Mouse (Mus musculus) ZHBTc4 (cell line): ENCODE results near the gene Zfp207.

Experiments
- DNase-seq: peaks from one replicate; pipeline ENCODE4 v3.0.0-alpha.2; 2011; ENCODE audit warnings: low read depth, low spot score

Gene Zfp207

GRCm38 (mm10) chr11:80410377-80410776 is 27.3 kb downstream of the Zfp207 start:
- no peak for DNase-seq

DNA sequence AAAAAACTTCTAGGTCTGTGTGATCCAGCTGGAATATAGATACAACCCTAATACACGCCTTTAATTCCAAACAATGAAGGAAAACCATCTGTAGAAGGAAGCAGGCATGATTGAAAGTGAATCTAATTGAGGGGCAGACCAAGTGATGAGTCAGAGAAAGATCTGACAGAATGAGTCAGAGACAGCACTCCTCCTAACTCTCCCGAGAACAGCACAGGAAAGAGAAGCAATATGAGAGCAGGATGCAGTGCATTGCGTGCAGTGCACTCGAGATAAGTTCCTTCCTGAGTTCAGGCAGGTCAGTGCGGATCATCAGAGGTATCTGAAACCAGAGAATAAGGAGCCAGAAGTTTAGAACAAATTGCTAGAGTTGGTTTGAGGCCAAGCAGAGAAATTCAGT is 34.0 kb downstream of the Zfp207 start:
- DNase-seq = no peak

- DNase-seq = no peak
These were observed 36.7 kb downstream of the Zfp207 start for GRCm38 (mm10) chr11:80419743-80420142.

GRCm38 (mm10) chr11:80420202-80420984 is 37.3 kb downstream of the Zfp207 start:
- no peak for DNase-seq

- no peak for DNase-seq
These were observed 38.5 kb downstream of the Zfp207 start for GRCm38 (mm10) chr11:80421421-80422047.

DNA sequence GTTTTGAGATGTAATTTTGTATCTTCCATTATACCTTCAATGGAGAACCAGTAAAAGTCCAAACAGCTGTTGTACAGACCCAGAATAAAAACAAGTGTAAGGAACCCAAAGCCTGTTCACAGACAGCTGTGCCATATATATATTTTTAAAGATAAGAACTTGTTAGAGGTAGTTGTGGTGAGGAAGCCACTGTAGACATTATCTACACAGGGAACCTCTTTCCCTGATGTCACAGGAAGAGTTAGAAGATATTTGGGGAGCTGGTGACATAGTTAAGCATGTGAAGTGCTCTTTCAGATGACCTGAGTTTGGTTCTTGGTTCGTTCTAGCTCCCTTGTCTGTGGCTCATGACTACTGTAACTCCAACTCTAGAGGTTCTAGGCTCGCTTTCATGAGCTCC is 41.6 kb downstream of the Zfp207 start:
- no peak for DNase-seq

DNA sequence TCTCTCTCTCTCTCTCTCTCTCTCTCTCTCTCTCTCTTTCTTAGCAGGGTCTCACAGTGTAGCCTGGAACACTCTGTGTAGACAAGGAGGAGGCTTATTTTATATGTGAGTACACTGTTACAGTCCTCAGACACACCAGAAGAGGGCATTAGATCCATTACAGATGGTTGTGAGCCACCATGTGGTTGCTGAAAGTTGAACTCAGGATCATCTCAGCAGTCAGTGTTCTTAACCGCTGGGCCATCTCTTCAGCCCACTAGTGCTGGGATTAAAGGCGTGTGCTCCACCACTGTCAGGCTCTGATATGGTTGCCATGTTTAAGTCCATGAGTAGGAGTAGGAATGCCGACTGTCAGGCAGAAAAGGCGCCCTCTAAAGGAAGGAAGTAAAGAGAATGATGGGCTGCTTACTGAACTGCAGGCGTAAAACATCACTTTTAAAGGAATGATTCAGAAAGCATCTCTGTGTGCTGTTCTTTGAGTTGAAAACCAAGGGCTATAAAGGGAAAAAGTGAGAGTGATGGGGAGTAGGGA is 42.2 kb downstream of the Zfp207 start:
- DNase-seq = peak; percentile 52

GRCm38 (mm10) chr11:80426029-80426813 is 43.1 kb downstream of the Zfp207 start:
- peak; percentile 80 for DNase-seq

GRCm38 (mm10) chr11:80428381-80429008 is 45.4 kb downstream of the Zfp207 start, which contains the start of gene Psmd11:
Gene Psmd11, plus strand, starts transcription at chr11:80428615.
- peak; percentile 98 for DNase-seq

DNA sequence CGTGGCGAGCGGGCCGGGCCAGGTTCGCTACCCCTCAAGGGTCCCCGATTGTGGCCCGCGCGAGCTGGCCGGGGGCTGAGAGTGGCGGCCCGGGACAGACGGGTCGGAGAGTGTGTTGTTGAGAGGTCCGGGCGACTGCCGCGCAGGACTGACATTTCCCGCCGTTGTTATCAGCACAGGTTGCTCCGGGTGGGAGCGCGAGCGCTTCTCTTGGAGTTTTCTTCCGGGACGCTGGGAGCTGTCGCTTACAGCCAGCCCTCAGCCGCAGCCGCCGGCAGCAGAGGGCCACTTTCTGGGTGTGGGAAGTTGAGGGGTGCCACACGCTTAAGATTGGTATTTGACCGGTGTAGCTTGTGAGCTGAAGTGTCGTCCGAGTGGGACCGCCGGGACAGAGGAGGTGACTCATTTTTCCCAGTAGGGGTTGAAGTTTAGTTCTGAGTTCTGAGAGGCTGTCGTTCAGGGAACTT is 46.0 kb downstream of the Zfp207 start:
- DNase-seq = peak; percentile 65

- peak; percentile 44 for DNase-seq
These were observed 46.6 kb downstream of the Zfp207 start for GRCm38 (mm10) chr11:80429500-80430166.

- DNase-seq = no peak
These were observed 47.4 kb downstream of the Zfp207 start for GRCm38 (mm10) chr11:80430366-80430910.

- no peak for DNase-seq
These were observed 63.8 kb downstream of the Zfp207 start for GRCm38 (mm10) chr11:80446916-80447315.

DNA sequence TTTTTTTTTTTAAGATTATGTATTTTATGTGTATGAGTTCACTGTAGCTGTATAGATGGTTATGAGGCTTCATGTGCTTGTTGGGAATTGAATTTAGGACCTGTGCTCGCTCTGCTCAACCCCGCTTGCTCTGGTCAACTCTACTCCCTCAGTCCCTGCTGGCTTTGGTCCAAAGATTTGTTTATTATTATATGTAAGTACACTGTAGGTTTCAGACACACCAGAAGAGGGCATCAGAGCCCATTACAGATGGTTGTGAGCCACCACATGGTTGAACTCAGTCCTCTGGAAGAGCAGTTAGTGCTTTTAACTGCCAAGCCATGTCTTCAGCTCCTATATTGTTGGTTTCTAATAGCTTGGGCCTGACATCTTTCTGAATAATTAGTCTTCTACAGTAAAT is 66.8 kb downstream of the Zfp207 start:
- no peak for DNase-seq

GRCm38 (mm10) chr11:80452242-80452641 is 69.2 kb downstream of the Zfp207 start:
- no peak for DNase-seq

DNA sequence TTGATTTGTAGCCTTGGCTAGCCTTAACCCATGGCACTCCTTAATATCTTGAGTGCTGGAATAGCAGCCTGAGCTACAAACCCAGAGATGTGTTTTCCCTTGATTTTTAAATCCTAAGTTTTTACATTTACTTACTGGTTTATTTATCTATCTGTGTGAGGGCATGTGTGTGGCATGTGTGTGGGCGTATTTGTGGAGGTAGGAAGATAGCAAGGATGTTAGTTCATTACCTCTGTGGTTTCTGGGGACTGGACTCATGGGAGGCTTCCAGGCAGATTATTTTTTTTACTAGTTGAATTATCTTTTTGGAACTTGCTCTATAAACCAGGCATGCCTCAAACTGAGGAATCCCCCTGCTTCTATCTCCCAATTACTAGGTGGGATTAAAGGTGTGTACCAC is 70.1 kb downstream of the Zfp207 start:
- DNase-seq = no peak
